Mouse (Mus musculus): ENCODE results near the gene Sdccag8.

Sdccag8 gene

GRCm38 (mm10) chr1:176946031-176946795 is 131.8 kb downstream of the Sdccag8 start:
- DNase-seq: no peak

- no peak for DNase-seq
Measured at GRCm38 (mm10) chr1:176946796-176947181, 132.3 kb downstream of the Sdccag8 start.

- no peak for DNase-seq
Measured at GRCm38 (mm10) chr1:176948861-176949260, 134.4 kb downstream of the Sdccag8 start.

- no peak for DNase-seq
Measured at GRCm38 (mm10) chr1:176949320-176949719, 134.9 kb downstream of the Sdccag8 start.

- no peak for DNase-seq
Measured at GRCm38 (mm10) chr1:176950061-176950460, 135.6 kb downstream of the Sdccag8 start.

GRCm38 (mm10) chr1:176951836-176952235 is 137.4 kb downstream of the Sdccag8 start:
- DNase-seq: no peak

- no peak for DNase-seq
Measured at GRCm38 (mm10) chr1:176958311-176958710, 143.9 kb downstream of the Sdccag8 start.

- no peak for DNase-seq
Measured at GRCm38 (mm10) chr1:176961716-176962115, 147.3 kb downstream of the Sdccag8 start.

GRCm38 (mm10) chr1:176962894-176963293 is 148.4 kb downstream of the Sdccag8 start:
- DNase-seq: no peak

- DNase-seq: no peak
Measured at GRCm38 (mm10) chr1:176967299-176967698, 152.8 kb downstream of the Sdccag8 start.

GRCm38 (mm10) chr1:176970635-176971478 is 156.4 kb downstream of the Sdccag8 start:
- DNase-seq: no peak

GRCm38 (mm10) chr1:176971479-176971797 is 157.0 kb downstream of the Sdccag8 start:
- DNase-seq: no peak

- no peak for DNase-seq
Measured at GRCm38 (mm10) chr1:176973356-176974088, 159.1 kb downstream of the Sdccag8 start.

GRCm38 (mm10) chr1:176979235-176979634 is 164.8 kb downstream of the Sdccag8 start:
- DNase-seq: no peak

- no peak for DNase-seq
Measured at GRCm38 (mm10) chr1:176980140-176980539, 165.7 kb downstream of the Sdccag8 start.

GRCm38 (mm10) chr1:176980801-176981400 is 166.4 kb downstream of the Sdccag8 start:
- no peak for DNase-seq

GRCm38 (mm10) chr1:176981511-176981910 is 167.1 kb downstream of the Sdccag8 start:
- no peak for DNase-seq

GRCm38 (mm10) chr1:176982671-176983070 is 168.2 kb downstream of the Sdccag8 start:
- no peak for DNase-seq

- no peak for DNase-seq
Measured at GRCm38 (mm10) chr1:176985691-176986090, 171.2 kb downstream of the Sdccag8 start.

GRCm38 (mm10) chr1:176986275-176986674 is 171.8 kb downstream of the Sdccag8 start:
- DNase-seq: no peak

- no peak for DNase-seq
Measured at GRCm38 (mm10) chr1:176986990-176987740, 172.7 kb downstream of the Sdccag8 start.

- no peak for DNase-seq
Measured at GRCm38 (mm10) chr1:176991473-176991872, 177.0 kb downstream of the Sdccag8 start.
